Mouse (Mus musculus) limb, embryonic 13.5 days (tissue): ENCODE measurements around the gene Mmaa. TPM values are rescaled to one million over a fixed set of nuclear protein-coding genes. Genes with fewer than 3 reads are reported as not detected.

ENCODE experiments used
- polyA plus RNA-seq: library from polyadenylated mRNA; unstranded; fragments of >200 nt; fragmentation: Nextera tagmentation; extraction: Ambion mirVana; gene quantifications from 2 replicates; pipeline ENCODE4 v1.2.1, GENCODE M21; 2015

Mmaa gene
- polyA plus RNA-seq, 1 experiment from 2014 or later, result 21.3 TPM

Other genes with a start within 250 kb of the Mmaa start
- gene 1700011L22Rik, start 46.4 kb downstream of the Mmaa start, polyA plus RNA-seq, result 0.25 TPM in 1 of 2 replicates, not detected in the other
- gene Smad1, start 104.6 kb upstream of the Mmaa start, polyA plus RNA-seq, result 48.2 and 49.4 TPM in 2 replicates